In the genomic region with DNA sequence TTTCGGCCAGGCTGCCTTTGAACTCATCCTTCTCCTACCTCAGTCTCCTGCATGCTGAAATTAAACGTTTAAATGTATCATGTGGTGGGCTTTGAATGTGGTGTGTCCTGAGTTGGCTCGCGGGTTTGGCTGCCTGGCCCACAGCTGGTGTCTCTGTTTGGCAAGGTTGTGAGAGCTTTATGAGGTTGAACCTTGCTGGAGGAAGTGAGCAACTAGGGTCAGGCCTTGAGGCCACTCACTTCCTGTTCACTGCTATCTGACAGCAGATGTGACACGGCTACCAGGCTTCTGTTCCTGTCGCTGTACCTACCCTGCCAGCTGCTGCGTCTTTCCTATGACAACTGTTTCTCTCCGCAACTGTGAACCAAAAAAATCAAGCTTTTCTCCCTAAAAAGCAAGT, we compare ENCODE assay signal across 10 mouse cellular contexts. TPM values are rescaled to one million over a fixed set of nuclear protein-coding genes. Genes with fewer than 3 reads are reported as not detected.
DNase-seq lines count a peak whose midpoint lies in the region; ATAC-seq and TF ChIP-seq lines count a peak whose summit lies in the region.
"Had no signal": no experiment of that assay in that cellular context is flagged by ENCODE, and none has a peak within 500 bp of the region (broad histone marks: within the 10 kb centered on the region; RNA-seq: fewer than 3 reads in every experiment).

No protein-coding gene starts in this region.

- no peak overlapping the region for H3K9ac ChIP-seq in MEL (ENCODE audit: control insufficient read depth, low read depth, low read length, poor library complexity, severe bottlenecking)
- no peak overlapping the region for H3K9ac ChIP-seq in liver, embryonic 15.5 days
- H3K9ac ChIP-seq: hindbrain, embryonic 14.5 days had no signal

- H3K4me1 ChIP-seq in MEL (ENCODE audit: control insufficient read depth in 1 of 2, insufficient read depth in 2 of 2, low read length in 2 of 2): peaks cover 2 to 11% of the 10 kb centered on the region in 2 experiments; a peak in 2 of 4 replicates
- H3K4me1 ChIP-seq in liver, embryonic 15.5 days (replicated peaks): peaks cover 17% of the 10 kb centered on the region
- H3K4me1 ChIP-seq in spleen, adult 2 months (ENCODE audit: control insufficient read depth, insufficient read depth, insufficient read length): peaks cover 9% of the 10 kb centered on the region; the same call in 1 of the 2 replicates

- no peak for DNase-seq in gastrocnemius, adult 2 months
- DNase-seq in gastrocnemius, postnatal 4 days (ENCODE audit: low spot score in 2 of 2): no peak
- DNase-seq in MEL (ENCODE audit: low read depth, low spot score): peak; percentile 67
- DNase-seq in spleen, adult 2 months (ENCODE audit: low read depth in 1 of 2, low spot score in 2 of 2): peak in 1 of 2 experiments; percentile 68
- no peak for DNase-seq in layer of hippocampus, postnatal 14 days (ENCODE audit: low spot score in 2 of 2)
- DNase-seq in layer of hippocampus, postnatal 36 days: no peak
- DNase-seq in frontal cortex, adult 2 months (ENCODE audit: extremely low spot score in 1 of 2, low spot score in 1 of 2): no peak

- 0 out of 2 replicates have a peak overlapping the region, but pooled peaks have one; percentile 31 for H3K27ac ChIP-seq in gastrocnemius, adult 2 months
- no peak overlapping the region for H3K27ac ChIP-seq in MEL (ENCODE audit: control insufficient read depth, low read depth, low read length)
- H3K27ac ChIP-seq in liver, embryonic 15.5 days (replicated peaks): peak overlapping the region; percentile 57; the same call in 1 of the 2 replicates
- peak overlapping the region; percentile 83 for H3K27ac ChIP-seq in spleen, adult 2 months (ENCODE audit: insufficient read depth, low read length)
- H3K27ac ChIP-seq: hindbrain, embryonic 14.5 days had no signal

- peak overlapping the region; percentile 49 for H3K4me2 ChIP-seq in liver, embryonic 15.5 days
- H3K4me2 ChIP-seq: hindbrain, embryonic 14.5 days had no signal

- TF ChIP-seq RAD21 in MEL (IDR thresholded peaks at IDR 0.05; ENCODE audit: low read depth, low read length): no peak

- peak; percentile 61 for ATAC-seq in liver, embryonic 15.5 days (ENCODE audit: insufficient read depth)

- intact Hi-C loops in gastrocnemius, adult 2 months (cut with DNase I): no loop called here

- H3K4me3 ChIP-seq in gastrocnemius, adult 2 months: no peak overlapping the region
- no peak overlapping the region for H3K4me3 ChIP-seq in MEL (ENCODE audit: control insufficient read depth in 1 of 2, insufficient read depth in 1 of 2, low read depth in 2 of 2, low read length in 2 of 2)
- no peak overlapping the region; the same call in 1 of the 2 replicates for H3K4me3 ChIP-seq in liver, embryonic 15.5 days (replicated peaks)
- no peak overlapping the region for H3K4me3 ChIP-seq in spleen, adult 2 months (ENCODE audit: extremely low read depth, insufficient read depth, insufficient read length)
- H3K4me3 ChIP-seq: erythroblast, embryonic 14.5 days had no signal

- no peaks in the 10 kb centered on the region for H3K9me3 ChIP-seq in MEL (replicated peaks; ENCODE audit: insufficient read depth, low read length)
- H3K9me3 ChIP-seq in liver, embryonic 15.5 days (replicated peaks): no peaks in the 10 kb centered on the region

- no peak for TF ChIP-seq POLR2A in MEL (IDR thresholded peaks at IDR 0.05; ENCODE audit: control insufficient read depth in 1 of 2, insufficient read depth in 1 of 2, low read depth in 1 of 2, low read length in 2 of 2, poor library complexity in 1 of 2)
- peak; percentile 66 for TF ChIP-seq POLR2A in spleen, adult 2 months (IDR thresholded peaks at IDR 0.05; ENCODE audit: low read depth, low read length)

- H3K79me2 ChIP-seq in MEL (ENCODE audit: control insufficient read depth, insufficient read depth, low read length, poor library complexity): no peaks in the 10 kb centered on the region

- no peak; a peak in 1 of 4 replicates for TF ChIP-seq EP300 in MEL (IDR thresholded peaks at IDR 0.05; ENCODE audit: low read depth in 1 of 2, low read length in 2 of 2)

- TF ChIP-seq CTCF in gastrocnemius, adult 2 months (IDR thresholded peaks at IDR 0.05): no peak
- no peak for TF ChIP-seq CTCF in MEL (IDR thresholded peaks at IDR 0.05 in 2 of 3, conservative IDR thresholded peaks at IDR 0.05 in 1 of 3; ENCODE audit: control insufficient read depth in 1 of 3, insufficient read depth in 1 of 3, low read depth in 2 of 3, low read length in 3 of 3, poor library complexity in 1 of 3, severe bottlenecking in 1 of 3)
- no peak for TF ChIP-seq CTCF in spleen, adult 2 months (IDR thresholded peaks at IDR 0.05; ENCODE audit: extremely low read depth, insufficient read depth, insufficient read length, insufficient replicate concordance)

- H3K36me3 ChIP-seq in MEL (ENCODE audit: control insufficient read depth in 1 of 2, insufficient read depth in 2 of 2, low read length in 2 of 2): peaks cover 0 to 5% of the 10 kb centered on the region in 2 experiments; a peak in 2 of 4 replicates
- H3K36me3 ChIP-seq in liver, embryonic 15.5 days (replicated peaks): no peaks in the 10 kb centered on the region
- H3K36me3 ChIP-seq in spleen, adult 2 months (ENCODE audit: control insufficient read depth, insufficient read depth, low read length): no peaks in the 10 kb centered on the region

- peaks cover under 1 to 10% of the 10 kb centered on the region in 2 experiments for H3K27me3 ChIP-seq in MEL (ENCODE audit: control insufficient read depth in 1 of 2, insufficient read depth in 2 of 2, low read length in 2 of 2)
- H3K27me3 ChIP-seq in liver, embryonic 15.5 days: 0 out of 2 replicates have a peak, but pooled peaks cover 6% of the 10 kb centered on the region
- no peaks in the 10 kb centered on the region for H3K27me3 ChIP-seq in spleen, adult 2 months (ENCODE audit: control insufficient read depth, insufficient read depth, low read length)

- 13% methylated on average over 8 of the region's 8 CpGs for WGBS in liver, embryonic 15.5 days (ENCODE audit: insufficient replicate concordance)
- 7% methylated on average over 8 of the region's 8 CpGs for WGBS in spleen, adult 2 months

TF ChIP-seq in MEL, 35 proteins besides CTCF, POLR2A, EP300 and RAD21:
- TF ChIP-seq SIN3A (IDR thresholded peaks at IDR 0.05; ENCODE audit: low read length) (no peak), NELFE (IDR thresholded peaks at IDR 0.05; ENCODE audit: low read depth, low read length) (no peak), GATA1 (IDR thresholded peaks at IDR 0.05; ENCODE audit: low read depth, low read length) (0 out of 2 replicates have a peak, but pooled peaks have one; percentile 36), TCF12 (IDR thresholded peaks at IDR 0.05; ENCODE audit: low read depth, low read length) (0 out of 2 replicates have a peak, but pooled peaks have one; percentile 20), ELF1 (IDR thresholded peaks at IDR 0.05; ENCODE audit: low read depth, low read length) (peak; percentile 35; the same call in 1 of the 2 replicates), POLR2AphosphoS5 (IDR thresholded peaks at IDR 0.05; ENCODE audit: borderline replicate concordance, low read depth, low read length) (no peak)

RNA-seq across cellular contexts. Expression of a gene that starts 12.0 kb away (rescaled TPM):
- total RNA-seq in gastrocnemius, adult 2 months (2021): 1 to 10 TPM; 1.0 to 1.3 TPM
- total RNA-seq in gastrocnemius, postnatal 4 days (2021): 10 to 100 TPM; 19.6 to 23.8 TPM
- not detected in 2 replicates for total RNA-seq in MEL (2012; rRNA removed)
- under 1 TPM in 1 of 2 experiments, not detected in 1; 0.03 TPM for polyA plus RNA-seq in MEL (2012; ENCODE audit: insufficient read depth in 1 of 2, insufficient read length in 2 of 2, low read depth in 1 of 2, low replicate concordance in 2 of 2, missing spikeins in 1 of 2)
- polyA plus RNA-seq in liver, embryonic 15.5 days (2015; fragmentation: Nextera tagmentation; extraction: Ambion mirVana): 14.5 and 18.2 TPM in 2 replicates
- 44.4 and 61.5 TPM in 2 replicates for polyA plus RNA-seq in spleen, adult 2 months (2012; rRNA removed)
- total RNA-seq in layer of hippocampus, postnatal 14 days (2021): 10 to 100 TPM; 78.7 to 80.0 TPM
- total RNA-seq in layer of hippocampus, postnatal 36 days (2021): 10 to 100 TPM; 78.3 to 79.3 TPM
- 73.9 and 81.2 TPM in 2 replicates for polyA plus RNA-seq in frontal cortex, adult 2 months (2012; rRNA removed)

RNA-seq across cellular contexts. Expression of a gene that starts 44.8 kb away (rescaled TPM):
- total RNA-seq in gastrocnemius, adult 2 months (2021): 100 to 1,000 TPM; 115 to 116 TPM
- 100 to 1,000 TPM in 1 of 2 experiments, 10 to 100 TPM in 1; 80.6 to 101 TPM for total RNA-seq in gastrocnemius, postnatal 4 days (2021)
- 80.6 and 150 TPM in 2 replicates for total RNA-seq in MEL (2012; rRNA removed)
- 100 to 1,000 TPM; 177 to 590 TPM for polyA plus RNA-seq in MEL (2012; ENCODE audit: insufficient read depth in 1 of 2, insufficient read length in 2 of 2, low read depth in 1 of 2, low replicate concordance in 2 of 2, missing spikeins in 1 of 2)
- polyA plus RNA-seq in liver, embryonic 15.5 days (2015; fragmentation: Nextera tagmentation; extraction: Ambion mirVana): 33.8 and 33.9 TPM in 2 replicates
- 25.9 and 28.5 TPM in 2 replicates for polyA plus RNA-seq in spleen, adult 2 months (2012; rRNA removed)
- 10 to 100 TPM; 52.6 to 57.4 TPM for total RNA-seq in layer of hippocampus, postnatal 14 days (2021)
- 10 to 100 TPM; 80.4 to 90.3 TPM for total RNA-seq in layer of hippocampus, postnatal 36 days (2021)
- polyA plus RNA-seq in frontal cortex, adult 2 months (2012; rRNA removed): 64.1 and 71.7 TPM in 2 replicates

Comparison
In these comparisons a context has a peak if more than half of its experiments do, and no peak if none do; other contexts are left out.
1. RNA of a gene that starts 12.0 kb away (total RNA-seq): 78.7 to 80.0 TPM in layer of hippocampus, postnatal 14 days, 78.3 to 79.3 TPM in layer of hippocampus, postnatal 36 days and 19.6 to 23.8 TPM in gastrocnemius, postnatal 4 days; 1.0 to 1.3 TPM in gastrocnemius, adult 2 months and not detected in MEL; every median in the first group is over 4 times any median in the second.